Mouse (Mus musculus) lung, postnatal 14 days (tissue): Measurements from ENCODE around the gene Odaph.

Experiments used
- DNase-seq: peaks from one replicate; pipeline ENCODE4 v3.0.0; 2021

Odaph gene

GRCm38 (mm10) chr5:91991191-91991937, 4.1 kb downstream of the Odaph start:
- DNase-seq: no peak

- DNase-seq: no peak
Observed at GRCm38 (mm10) chr5:91993061-91993460, 5.8 kb downstream of the Odaph start.

GRCm38 (mm10) chr5:91994546-91994945, 7.3 kb downstream of the Odaph start:
- peak; percentile 5 for DNase-seq

GRCm38 (mm10) chr5:92000770-92001169, 13.5 kb downstream of the Odaph start:
- no peak for DNase-seq

GRCm38 (mm10) chr5:92003011-92003410, 15.7 kb downstream of the Odaph start:
- peak; percentile 34 for DNase-seq

- no peak for DNase-seq
Observed at GRCm38 (mm10) chr5:92009827-92010226, 22.6 kb downstream of the Odaph start.

GRCm38 (mm10) chr5:92011756-92012155, 24.5 kb downstream of the Odaph start:
- no peak for DNase-seq

- no peak for DNase-seq
Observed at GRCm38 (mm10) chr5:92019960-92020359, 32.7 kb downstream of the Odaph start.

GRCm38 (mm10) chr5:92042377-92043348, 55.4 kb downstream of the Odaph start:
- DNase-seq: peak; percentile 95

GRCm38 (mm10) chr5:92043783-92044182, 56.5 kb downstream of the Odaph start, which contains the start of gene Cdkl2:
Gene Cdkl2, minus strand, starts transcription at chr5:92043883.
- DNase-seq: no peak
